Mouse (Mus musculus): Measurements from ENCODE around the gene AI837181. TPM values are rescaled to one million over a fixed set of nuclear protein-coding genes. Genes with fewer than 3 reads are reported as not detected.

The AI837181 gene
- polyA plus RNA-seq, 1 experiment from 2014 or later, result 58.5 TPM

- TF ChIP-seq CTCF (IDR thresholded peaks at IDR 0.05), result no peak
- no peak for ATAC-seq
- DNase-seq (ENCODE audit: low read depth, low spot score), result no peak
- CTCF ChIA-PET, result interaction anchor here (0.8 to 2.8 kb wide), 2 partner anchors 37 to 62 kb away, joined by 4 to 10 read pairs; partner anchors contain the start of gene Mus81
- POLR2A ChIA-PET, result interaction anchor here (0.9 to 3.5 kb wide), 6 partner anchors 17 to 62 kb away, joined by 3 to 14 read pairs (median 6); partner anchors contain the start of genes Banf1, Eif1ad, Fosl1 and Mus81
- H3K27me3 ChIP-seq, result no peaks in the 10 kb centered on the region
- in situ Hi-C loops (cut with MboI; ENCODE audit: low pct_unique_long_range_greater_than_20kb), result loop anchor here (5.0 kb wide), 1 partner anchor 124 kb away; no protein-coding TSS in a partner anchor
These were observed 1.1 kb downstream of the AI837181 start for GRCm38 (mm10) chr19:5425906-5426565.

- TF ChIP-seq CTCF (IDR thresholded peaks at IDR 0.05), result no peak
- no peaks in the 10 kb centered on the region for H3K27me3 ChIP-seq
- POLR2A ChIA-PET, result interaction anchor here (0.7 to 3.5 kb wide), 6 partner anchors 21 to 139 kb away, joined by 3 to 14 read pairs (median 8); partner anchors contain the start of genes Banf1, Eif1ad, Fosl1 and Mus81
- CTCF ChIA-PET, result interaction anchor here (0.9 to 2.8 kb wide), 3 partner anchors 19 to 62 kb away, joined by 4 to 10 read pairs (median 4); partner anchors contain the start of gene Mus81
- in situ Hi-C loops (cut with MboI; ENCODE audit: low pct_unique_long_range_greater_than_20kb), result loop anchor here (5.0 kb wide), 1 partner anchor 124 kb away; no protein-coding TSS in a partner anchor
- DNase-seq (ENCODE audit: low read depth, low spot score) (no peak), ATAC-seq (no peak)
These were observed 1.8 kb downstream of the AI837181 start for GRCm38 (mm10) chr19:5426640-5427290.

GRCm38 (mm10) chr19:5428083-5428482 is 3.1 kb downstream of the AI837181 start:
- ChIA-PET CTCF (interaction anchor here (0.9 to 7.9 kb wide), 5 partner anchors 17 to 90 kb away, joined by 3 to 65 read pairs (median 4); partner anchors contain the start of genes Cfl1 and Mus81), POLR2A (interaction anchor here (0.6 to 1.0 kb wide), 2 partner anchors 20 to 401 kb away, joined by 3 to 5 read pairs; partner anchors contain the start of gene Fosl1)
- no peak for ATAC-seq
- no peaks in the 10 kb centered on the region for H3K27me3 ChIP-seq
- no peak for DNase-seq (ENCODE audit: low read depth, low spot score)
- no peak for TF ChIP-seq CTCF (IDR thresholded peaks at IDR 0.05)
- in situ Hi-C loops (cut with MboI; ENCODE audit: low pct_unique_long_range_greater_than_20kb), result loop anchor here (5.0 kb wide), 1 partner anchor 126 kb away; no protein-coding TSS in a partner anchor

GRCm38 (mm10) chr19:5429219-5429618 is 4.3 kb downstream of the AI837181 start:
- POLR2A ChIA-PET, result interaction anchor here (0.8 to 2.0 kb wide), 4 partner anchors 28 to 62 kb away, joined by 3 to 11 read pairs (median 4); partner anchors contain the start of genes Ccdc85b and Sart1
- DNase-seq (ENCODE audit: low read depth, low spot score) (no peak), ATAC-seq (no peak)
- no peaks in the 10 kb centered on the region for H3K27me3 ChIP-seq
- TF ChIP-seq CTCF (IDR thresholded peaks at IDR 0.05), result no peak
- CTCF ChIA-PET, result interaction anchor here (0.9 to 7.9 kb wide), 10 partner anchors 18 to 142 kb away, joined by 3 to 65 read pairs (median 4); partner anchors contain the start of genes Ap5b1, Banf1, Ccdc85b and Cfl1
- in situ Hi-C loops (cut with MboI; ENCODE audit: low pct_unique_long_range_greater_than_20kb), result loop anchor here (5.0 kb wide), 1 partner anchor 127 kb away; no protein-coding TSS in a partner anchor

- no peaks in the 10 kb centered on the region for H3K27me3 ChIP-seq
- ChIA-PET POLR2A (interaction anchor here (0.5 to 2.0 kb wide), 5 partner anchors 20 to 62 kb away, joined by 3 to 11 read pairs (median 3); partner anchors contain the start of genes Ccdc85b, Cfl1 and Sart1), CTCF (interaction anchor here (0.8 to 7.9 kb wide), 10 partner anchors 11 to 142 kb away, joined by 3 to 65 read pairs (median 4); partner anchors contain the start of genes Ap5b1, Banf1, Ccdc85b and Cfl1)
- in situ Hi-C loops (cut with MboI; ENCODE audit: low pct_unique_long_range_greater_than_20kb), result loop anchor here (5.0 kb wide), 1 partner anchor 128 kb away; no protein-coding TSS in a partner anchor
- DNase-seq (ENCODE audit: low read depth, low spot score) (peak; percentile 87), ATAC-seq (peak; percentile 66)
- TF ChIP-seq CTCF (IDR thresholded peaks at IDR 0.05), result no peak
These were observed 4.9 kb downstream of the AI837181 start for GRCm38 (mm10) chr19:5429806-5430205.

- POLR2A ChIA-PET, result interaction anchor here (0.5 to 3.6 kb wide), 6 partner anchors 19 to 60 kb away, joined by 3 to 21 read pairs (median 8); partner anchors contain the start of genes Ccdc85b, Cfl1, Fibp and Mus81
- H3K27me3 ChIP-seq, result no peaks in the 10 kb centered on the region
- no peak for TF ChIP-seq CTCF (IDR thresholded peaks at IDR 0.05)
- CTCF ChIA-PET, result interaction anchor here (0.8 to 7.9 kb wide), 9 partner anchors 11 to 92 kb away, joined by 3 to 65 read pairs (median 4); partner anchors contain the start of genes Banf1, Ccdc85b, Cfl1 and Eif1ad
- ATAC-seq (no peak), DNase-seq (ENCODE audit: low read depth, low spot score) (no peak)
- in situ Hi-C loops (cut with MboI; ENCODE audit: low pct_unique_long_range_greater_than_20kb), result no loop called here
These were observed 5.5 kb downstream of the AI837181 start for GRCm38 (mm10) chr19:5430408-5430807.

- ATAC-seq (no peak), DNase-seq (ENCODE audit: low read depth, low spot score) (no peak)
- H3K27me3 ChIP-seq, result no peaks in the 10 kb centered on the region
- ChIA-PET POLR2A (interaction anchor here (0.9 to 3.6 kb wide), 7 partner anchors 16 to 56 kb away, joined by 3 to 24 read pairs (median 13); partner anchors contain the start of genes Ccdc85b, Efemp2, Fibp and Fosl1), CTCF (interaction anchor here (1.3 to 7.9 kb wide), 10 partner anchors 15 to 137 kb away, joined by 3 to 65 read pairs (median 12); partner anchors contain the start of genes Ccdc85b, Cfl1, Fibp and Fosl1)
- no peak for TF ChIP-seq CTCF (IDR thresholded peaks at IDR 0.05)
- in situ Hi-C loops (cut with MboI; ENCODE audit: low pct_unique_long_range_greater_than_20kb), result no loop called here
These were observed 7.0 kb downstream of the AI837181 start for GRCm38 (mm10) chr19:5431911-5432464.

- ATAC-seq (no peak), DNase-seq (ENCODE audit: low read depth, low spot score) (no peak)
- TF ChIP-seq CTCF (IDR thresholded peaks at IDR 0.05), result no peak
- in situ Hi-C loops (cut with MboI; ENCODE audit: low pct_unique_long_range_greater_than_20kb), result no loop called here
- no peaks in the 10 kb centered on the region for H3K27me3 ChIP-seq
- ChIA-PET POLR2A (interaction anchor here (0.7 to 3.6 kb wide), 10 partner anchors 13 to 66 kb away, joined by 3 to 24 read pairs (median 8); partner anchors contain the start of genes Banf1, Ccdc85b, Efemp2 and Eif1ad), CTCF (interaction anchor here (1.1 to 7.9 kb wide), 11 partner anchors 8 to 136 kb away, joined by 3 to 65 read pairs (median 9); partner anchors contain the start of genes Ccdc85b, Cfl1, Fibp and Fosl1)
These were observed 8.3 kb downstream of the AI837181 start for GRCm38 (mm10) chr19:5432992-5433852.
